Mouse (Mus musculus): ENCODE measurements around the gene Tap2.

- peak; percentile 67 for TF ChIP-seq CTCF (IDR thresholded peaks at IDR 0.05; ENCODE audit: low read depth, low read length)
- no peak for TF ChIP-seq POLR2A (IDR thresholded peaks at IDR 0.05; ENCODE audit: insufficient read depth, low read length)
Observed at GRCm38 (mm10) chr17:34209680-34210079, 6.4 kb downstream of the Tap2 start.

Measured in ES-Bruce4 (cell line).